Mouse (Mus musculus) activated CD4-positive, CD25-positive, alpha-beta regulatory T cell, adult 9 weeks (primary cell): ENCODE results near the gene Sec23b. TPM values are rescaled to one million over a fixed set of nuclear protein-coding genes. Genes with fewer than 3 reads are reported as not detected.

Experiments used
- polyA plus RNA-seq: library from polyadenylated mRNA; unstranded; fragments of 100-300 nt; shearing (Covaris generic); gene quantifications from one replicate; pipeline ENCODE4 v1.2.1, GENCODE M21; 2017

Gene Sec23b
- 95.9 TPM for polyA plus RNA-seq

GRCm38 (mm10) chr2:144555820-144556552 is at the start of gene Sec23b:
TSS of gene Sec23b (plus strand) at chr2:144556229.

DNA sequence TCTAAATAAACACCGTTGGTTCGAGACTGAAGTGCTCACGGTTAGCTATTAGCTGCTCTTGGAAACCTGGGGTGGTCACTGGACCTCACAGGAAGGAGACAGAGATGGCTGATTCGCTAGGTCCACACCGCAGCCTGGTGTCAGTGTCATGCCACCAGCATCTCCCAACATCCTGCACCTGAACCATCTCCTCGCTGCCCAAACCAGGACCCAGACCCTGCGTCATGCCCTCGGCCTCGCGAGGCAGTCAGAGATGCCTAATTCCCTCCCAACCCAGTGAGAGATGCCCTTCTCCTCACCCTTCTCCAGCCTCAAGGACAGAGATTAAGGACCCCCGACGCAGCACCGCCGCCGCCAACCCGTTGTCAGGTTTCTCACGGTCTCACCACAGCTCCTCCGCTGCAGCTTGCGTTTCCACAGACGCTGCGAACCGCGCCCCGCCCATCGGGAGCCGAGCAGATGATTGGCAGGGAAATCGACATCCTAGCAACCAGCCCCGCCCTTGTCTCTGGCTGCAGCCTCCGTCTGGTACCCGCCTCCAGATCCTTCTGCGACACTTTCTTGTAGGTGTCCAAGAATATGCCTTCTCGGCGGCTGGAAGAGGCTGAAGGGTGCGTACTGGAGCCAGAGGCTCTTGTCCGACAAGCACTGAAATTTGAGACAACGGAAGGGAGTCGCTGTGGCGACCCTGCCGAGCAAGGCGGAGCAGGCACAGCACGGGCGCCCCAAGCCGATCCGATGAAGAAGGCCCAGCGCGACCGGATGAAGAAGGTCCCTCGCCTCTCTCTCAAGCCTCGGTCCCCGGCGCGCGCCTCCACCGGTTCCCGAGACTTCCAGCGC is 28.8 kb upstream of the Sec23b start, which contains the start of the genes Dzank1 and Polr3f:
Gene Dzank1, minus strand, starts transcription at position 434 of the 840 bp plus-strand sequence.
Gene Polr3f, plus strand, starts transcription at position 738 of the 840 bp plus-strand sequence.

DNA sequence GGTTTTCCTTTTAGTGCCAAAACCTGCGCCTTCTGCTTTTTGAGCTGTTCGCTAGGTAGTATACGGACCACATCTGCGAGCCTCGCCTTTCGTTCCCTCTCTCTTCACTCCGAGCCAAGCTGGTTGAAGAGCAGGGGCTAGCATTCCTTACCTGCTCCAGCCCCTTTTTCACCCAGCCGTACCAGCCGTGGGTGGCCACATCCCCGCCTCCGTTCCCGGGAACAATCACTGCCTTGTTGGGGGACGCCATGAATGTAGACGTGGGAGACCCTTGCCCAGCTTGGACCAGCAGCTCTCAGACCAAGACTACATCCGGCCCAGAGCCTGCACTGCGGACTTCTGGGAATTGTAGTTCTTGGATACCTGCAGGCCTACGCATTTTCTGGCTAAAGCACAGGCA is 5.5 kb upstream of the Sec23b start, which contains the start of gene Rbbp9:
Gene Rbbp9, minus strand, starts transcription at position 341 of the 400 bp plus-strand sequence.

GRCm38 (mm10) chr2:144593951-144594651 is 38.1 kb downstream of the Sec23b start, which contains the start of gene Smim26:
TSS of gene Smim26 (plus strand) at chr2:144594054.

DNA sequence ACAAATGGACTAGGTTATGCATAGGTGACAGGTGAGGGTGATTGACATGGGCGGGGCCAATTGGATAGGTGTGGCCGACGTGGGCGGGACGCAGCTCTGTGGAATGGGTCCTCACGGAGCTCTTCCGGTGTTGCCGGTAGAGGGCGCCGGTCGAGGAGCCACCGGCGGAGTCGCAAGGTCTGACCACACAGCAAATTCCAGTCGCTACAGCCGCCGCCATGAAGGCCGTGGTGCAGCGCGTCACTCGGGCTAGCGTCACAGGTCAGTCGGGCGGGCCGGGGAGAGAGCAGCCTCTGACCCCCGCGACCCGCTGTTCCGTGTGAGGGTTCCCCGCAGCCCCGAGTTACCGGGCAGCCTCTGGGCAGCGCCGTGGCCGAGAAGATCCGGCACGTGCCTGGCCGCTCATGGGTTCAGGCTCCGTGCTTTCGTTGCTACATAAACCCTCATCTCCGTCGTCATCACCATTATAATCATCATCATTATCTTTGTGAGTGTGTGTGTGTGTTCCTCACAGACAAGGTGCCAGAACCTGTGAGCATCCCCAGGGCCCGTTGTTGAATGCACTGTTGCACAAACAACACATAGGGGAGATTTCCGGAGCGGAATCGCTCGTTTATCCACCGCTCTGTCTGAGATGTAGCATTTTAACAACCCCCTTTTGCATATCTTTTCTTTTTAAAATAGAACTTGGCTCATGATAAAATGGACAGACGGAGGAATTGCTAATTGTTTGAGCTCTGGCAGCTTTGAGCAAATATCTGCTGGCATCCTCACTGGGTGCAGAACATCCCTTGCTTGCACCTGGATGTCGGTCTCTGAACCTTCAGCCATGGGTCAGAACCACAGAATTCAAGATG is 44.0 kb downstream of the Sec23b start, which contains the start of gene Dtd1:
Gene Dtd1, plus strand, starts transcription at position 67 of the 857 bp plus-strand sequence.

Other genes starting within 250 kb of the Sec23b start
- gene Ovol2, start 224.1 kb upstream of the Sec23b start, polyA plus RNA-seq = not detected
- 16.1 TPM for gene Kat14, start 187.2 kb upstream of the Sec23b start, polyA plus RNA-seq
- gene Pet117, start 187.2 kb upstream of the Sec23b start, polyA plus RNA-seq = 1.3 TPM
- 0.16 TPM for gene Dzank1, start 28.8 kb upstream of the Sec23b start, polyA plus RNA-seq
- 37.0 TPM for gene Polr3f, start 28.5 kb upstream of the Sec23b start, polyA plus RNA-seq
- gene Rbbp9, start 5.4 kb upstream of the Sec23b start, polyA plus RNA-seq = 15.5 TPM
- 25.9 TPM for gene Smim26, start 37.8 kb downstream of the Sec23b start, polyA plus RNA-seq
- gene Dtd1, start 43.7 kb downstream of the Sec23b start, polyA plus RNA-seq = 63.1 TPM